Mouse (Mus musculus): ENCODE measurements around the gene Hspa8. TPM values are rescaled to one million over a fixed set of nuclear protein-coding genes. Genes with fewer than 3 reads are reported as not detected.

The Hspa8 gene
- total and polyA plus RNA-seq, 3 experiments = 2,915 to 7,761 (median 6,462) TPM

- TF ChIP-seq GABPA (IDR thresholded peaks at IDR 0.05; ENCODE audit: insufficient replicate concordance, low read depth, low read length) = no peak
- no peak for TF ChIP-seq ETS1 (conservative IDR thresholded peaks at IDR 0.05; ENCODE audit: low read depth, low read length)
- TF ChIP-seq RCOR1 (conservative IDR thresholded peaks at IDR 0.05; ENCODE audit: low read depth, low read length) = no peak
- no peak for TF ChIP-seq MAZ (IDR thresholded peaks at IDR 0.05; ENCODE audit: low read depth, low read length)
- TF ChIP-seq MAFK (IDR thresholded peaks at IDR 0.05; ENCODE audit: insufficient replicate concordance, low read length) = no peak
- TF ChIP-seq NRF1 (IDR thresholded peaks at IDR 0.05; ENCODE audit: low read depth, low read length) = no peak
- peak; percentile 25; the same call in 1 of the 2 replicates for TF ChIP-seq MXI1 (IDR thresholded peaks at IDR 0.05; ENCODE audit: low read depth, low read length)
These were observed 35.8 kb upstream of the Hspa8 start (continued) for GRCm38 (mm10) chr9:40764887-40765580.

GRCm38 (mm10) chr9:40765581-40765940 lies 35.2 kb upstream of the Hspa8 start:
- H3K9ac ChIP-seq (ENCODE audit: insufficient read depth, low read depth) = peak overlapping the region; percentile 63; the same call in 1 of the 2 replicates
- no peaks in the 10 kb centered on the region for H3K36me3 ChIP-seq (replicated peaks in 1 of 2; ENCODE audit: control insufficient read depth in 1 of 2, insufficient read depth in 1 of 2, low read length in 1 of 2)
- no peaks in the 10 kb centered on the region for H3K79me2 ChIP-seq (replicated peaks; ENCODE audit: control insufficient read depth, extremely low read depth, insufficient read depth, poor library complexity, severe bottlenecking)
- H3K4me3 ChIP-seq (replicated peaks in 1 of 3; ENCODE audit: low read depth in 2 of 3, low read length in 2 of 3, poor library complexity in 1 of 3) = peak overlapping the region in 2 of 3 experiments; percentile 24 to 30
- in situ Hi-C loops (cut with MboI; ENCODE audit: low pct_ligation_motif_present, low pct_unique_long_range_greater_than_20kb, low sequenced_read_pairs) (loop anchor here (25.0 kb wide), 1 partner anchor 353 kb away; no protein-coding TSS in a partner anchor), dilution Hi-C loops (cut with MboI; ENCODE audit: extremely low pct_ligation_motif_present, extremely low pct_unique_long_range_greater_than_20kb, low sequenced_read_pairs) (no loop called here)
- peaks cover 3 to 8% of the 10 kb centered on the region in 2 experiments; a peak in 2 of 4 replicates for H3K4me1 ChIP-seq (ENCODE audit: control insufficient read depth in 1 of 2, insufficient read depth in 2 of 2)
- H3K9me3 ChIP-seq (replicated peaks; ENCODE audit: low read length) = no peaks in the 10 kb centered on the region
- no peak for DNase-seq (ENCODE audit: extremely low read depth)
- no peak overlapping the region for H3K27ac ChIP-seq (ENCODE audit: insufficient read depth, low read depth)
- H3K27me3 ChIP-seq (replicated peaks) = no peaks in the 10 kb centered on the region
- peak overlapping the region; percentile 59 for H3K4me2 ChIP-seq (ENCODE audit: insufficient read depth, low read depth, poor library complexity, severe bottlenecking)
- TF ChIP-seq ETS1 (conservative IDR thresholded peaks at IDR 0.05; ENCODE audit: low read depth, low read length) (no peak), MAFK (IDR thresholded peaks at IDR 0.05; ENCODE audit: insufficient replicate concordance, low read length) (no peak), IRF4 (IDR thresholded peaks at IDR 0.05; ENCODE audit: low read depth, low read length) (peak; percentile 40; the same call in 1 of the 2 replicates), SIN3A (IDR thresholded peaks at IDR 0.05; ENCODE audit: low read length) (peak; percentile 24; the same call in 1 of the 2 replicates), RAD21 (IDR thresholded peaks at IDR 0.05; ENCODE audit: low read depth, low read length) (no peak), CTCF (conservative IDR thresholded peaks at IDR 0.05 in 1 of 2, IDR thresholded peaks at IDR 0.05 in 1 of 2; ENCODE audit: low read depth in 2 of 2, low read length in 2 of 2) (no peak), MEF2A (IDR thresholded peaks at IDR 0.05; ENCODE audit: borderline replicate concordance, low read depth, low read length) (no peak), BHLHE40 (IDR thresholded peaks at IDR 0.05; ENCODE audit: low read depth, low read length) (no peak; the same call in 1 of the 2 replicates), EP300 (IDR thresholded peaks at IDR 0.05; ENCODE audit: low read length) (no peak), USF1 (IDR thresholded peaks at IDR 0.05; ENCODE audit: low read depth, low read length) (no peak), ZKSCAN1 (IDR thresholded peaks at IDR 0.05; ENCODE audit: borderline replicate concordance, low read depth, low read length) (no peak), RCOR1 (conservative IDR thresholded peaks at IDR 0.05; ENCODE audit: low read depth, low read length) (no peak), E2F4 (IDR thresholded peaks at IDR 0.05; ENCODE audit: insufficient replicate concordance, low read depth, low read length) (no peak), CHD1 (IDR thresholded peaks at IDR 0.05; ENCODE audit: low read depth, low read length) (no peak), TBP (conservative IDR thresholded peaks at IDR 0.05; ENCODE audit: low read depth, low read length) (peak; percentile 62; the same call in 1 of the 2 replicates), PAX5 (IDR thresholded peaks at IDR 0.05; ENCODE audit: low read length) (no peak), USF2 (conservative IDR thresholded peaks at IDR 0.05; ENCODE audit: low read depth, low read length) (no peak), MXI1 (IDR thresholded peaks at IDR 0.05; ENCODE audit: low read depth, low read length) (peak; percentile 41; the same call in 1 of the 2 replicates), KAT2A (IDR thresholded peaks at IDR 0.05; ENCODE audit: insufficient replicate concordance, low read length) (no peak), ZNF384 (IDR thresholded peaks at IDR 0.05; ENCODE audit: low read depth, low read length) (no peak), HCFC1 (IDR thresholded peaks at IDR 0.05; ENCODE audit: low read depth, low read length) (peak; percentile 60), JUN (IDR thresholded peaks at IDR 0.05; ENCODE audit: insufficient read depth, low read depth, low read length) (no peak), SMC3 (IDR thresholded peaks at IDR 0.05; ENCODE audit: low read depth, low read length) (no peak), POLR2A (IDR thresholded peaks at IDR 0.05; ENCODE audit: low read depth, low read length) (peak; percentile 59), ZMIZ1 (IDR thresholded peaks at IDR 0.05; ENCODE audit: low read depth, low read length) (no peak), ELF1 (IDR thresholded peaks at IDR 0.05; ENCODE audit: low read depth, low read length) (peak; percentile 83), ZC3H11A (IDR thresholded peaks at IDR 0.05; ENCODE audit: low read depth, low read length) (no peak), GABPA (IDR thresholded peaks at IDR 0.05; ENCODE audit: insufficient replicate concordance, low read depth, low read length) (no peak), UBTF (IDR thresholded peaks at IDR 0.05; ENCODE audit: low read depth, low read length) (no peak), MAX (IDR thresholded peaks at IDR 0.05; ENCODE audit: low read length) (no peak), MYC (IDR thresholded peaks at IDR 0.05; ENCODE audit: low read depth, low read length) (no peak), CHD2 (IDR thresholded peaks at IDR 0.05; ENCODE audit: low read length) (no peak), NELFE (IDR thresholded peaks at IDR 0.05; ENCODE audit: low read depth, low read length) (peak; percentile 6; the same call in 1 of the 2 replicates), JUND (conservative IDR thresholded peaks at IDR 0.05; ENCODE audit: low read depth, low read length) (no peak)

Measured in CH12.LX (cell line).